Mouse (Mus musculus) myocyte (in vitro differentiated cells): Measurements from ENCODE around the gene Map1b. TPM values are rescaled to one million over a fixed set of nuclear protein-coding genes. Genes with fewer than 3 reads are reported as not detected.

Experiments used
- H3K27me3 ChIP-seq: one replicate; pipeline ENCODE4 v1.6.1; 2011; ENCODE audit not compliant: control insufficient read depth, insufficient read depth, insufficient read length
- H3K36me3 ChIP-seq: one replicate; pipeline ENCODE4 v1.6.1; 2011; ENCODE audit not compliant: control insufficient read depth, insufficient read depth
- H3K4me2 ChIP-seq: one replicate; pipeline ENCODE4 v1.6.1; 2011; ENCODE audit warnings: low read depth, control low read depth
- H3K4me3 ChIP-seq: one replicate; pipeline ENCODE4 v1.5.1; 2011; ENCODE audit warnings: mild to moderate bottlenecking, control low read depth, moderate library complexity
- H3K79me2 ChIP-seq: one replicate; pipeline ENCODE4 v1.6.1; 2011; ENCODE audit not compliant: control insufficient read depth, insufficient read depth
- H3ac ChIP-seq: one replicate; pipeline ENCODE4 v1.6.1; 2011; ENCODE audit not compliant: control insufficient read depth, insufficient read length
- CEBPB ChIP-seq: IDR thresholded peaks from 2 replicates; pipeline ENCODE4 v1.6.1; 2011; ENCODE audit warnings: mild to moderate bottlenecking, moderate library complexity; ENCODE audit not compliant: poor library complexity, insufficient read depth, severe bottlenecking
- E2F4 ChIP-seq: IDR thresholded peaks from one replicate; pipeline ENCODE4 v1.6.1; 2011; ENCODE audit warnings: mild to moderate bottlenecking, control low read depth, moderate library complexity; ENCODE audit not compliant: insufficient read depth
- MAX ChIP-seq: IDR thresholded peaks from one replicate; pipeline ENCODE4 v1.6.1; 2011; ENCODE audit warnings: low read depth, mild to moderate bottlenecking, control low read depth
- MYOD1 ChIP-seq, 3 experiments: IDR thresholded peaks; one replicate each; pipeline ENCODE4 v1.6.1; 2011; ENCODE audit warnings: control low read depth in 2 of 3, low read depth in 2 of 3, mild to moderate bottlenecking in 2 of 3, moderate library complexity in 1 of 3; ENCODE audit not compliant: insufficient read length in 2 of 3, control insufficient read depth in 1 of 3
- MYOG ChIP-seq, 3 experiments: IDR thresholded peaks; one replicate each; pipeline ENCODE4 v1.6.1; 2011; ENCODE audit warnings: control low read depth in 2 of 3, low read depth in 2 of 3, mild to moderate bottlenecking in 2 of 3; ENCODE audit not compliant: insufficient read length in 2 of 3, control insufficient read depth in 1 of 3, insufficient read depth in 1 of 3
- POLR2A ChIP-seq: IDR thresholded peaks from one replicate; pipeline ENCODE4 v1.6.1; 2011; ENCODE audit warnings: low read depth, mild to moderate bottlenecking, control low read depth, moderate library complexity; ENCODE audit not compliant: insufficient read length
- POLR2AphosphoS2 ChIP-seq: IDR thresholded peaks from one replicate; pipeline ENCODE4 v1.6.1; 2011; ENCODE audit warnings: low read depth, control low read depth; ENCODE audit not compliant: insufficient read length
- REST ChIP-seq: IDR thresholded peaks from one replicate; pipeline ENCODE4 v1.6.1; 2011; ENCODE audit warnings: mild to moderate bottlenecking, control low read depth, moderate library complexity; ENCODE audit not compliant: insufficient read depth, insufficient read length
- SRF ChIP-seq: IDR thresholded peaks from one replicate; pipeline ENCODE4 v1.6.1; 2011; ENCODE audit warnings: low read depth; ENCODE audit not compliant: control insufficient read depth, insufficient read length
- TCF12 ChIP-seq: IDR thresholded peaks from one replicate; pipeline ENCODE4 v1.6.1; 2011; ENCODE audit warnings: mild to moderate bottlenecking, control low read depth; ENCODE audit not compliant: poor library complexity, insufficient read depth, severe bottlenecking
- TCF3 ChIP-seq: IDR thresholded peaks from one replicate; pipeline ENCODE4 v1.6.1; 2011; ENCODE audit warnings: low read depth, control low read depth; ENCODE audit not compliant: insufficient read length
- USF1 ChIP-seq: IDR thresholded peaks from one replicate; pipeline ENCODE4 v1.6.1; 2011; ENCODE audit warnings: low read depth, mild to moderate bottlenecking, control low read depth, moderate library complexity
- polyA plus RNA-seq: library from polyadenylated mRNA; unstranded; fragments of >200 nt; fragmentation: generic; extraction: Trizol; gene quantifications from one replicate; pipeline ENCODE4 v1.2.1, GENCODE M21; 2012; ENCODE audit warnings: missing spikeins

Gene Map1b
- polyA plus RNA-seq, 1 experiment, result 40.6 TPM

DNA sequence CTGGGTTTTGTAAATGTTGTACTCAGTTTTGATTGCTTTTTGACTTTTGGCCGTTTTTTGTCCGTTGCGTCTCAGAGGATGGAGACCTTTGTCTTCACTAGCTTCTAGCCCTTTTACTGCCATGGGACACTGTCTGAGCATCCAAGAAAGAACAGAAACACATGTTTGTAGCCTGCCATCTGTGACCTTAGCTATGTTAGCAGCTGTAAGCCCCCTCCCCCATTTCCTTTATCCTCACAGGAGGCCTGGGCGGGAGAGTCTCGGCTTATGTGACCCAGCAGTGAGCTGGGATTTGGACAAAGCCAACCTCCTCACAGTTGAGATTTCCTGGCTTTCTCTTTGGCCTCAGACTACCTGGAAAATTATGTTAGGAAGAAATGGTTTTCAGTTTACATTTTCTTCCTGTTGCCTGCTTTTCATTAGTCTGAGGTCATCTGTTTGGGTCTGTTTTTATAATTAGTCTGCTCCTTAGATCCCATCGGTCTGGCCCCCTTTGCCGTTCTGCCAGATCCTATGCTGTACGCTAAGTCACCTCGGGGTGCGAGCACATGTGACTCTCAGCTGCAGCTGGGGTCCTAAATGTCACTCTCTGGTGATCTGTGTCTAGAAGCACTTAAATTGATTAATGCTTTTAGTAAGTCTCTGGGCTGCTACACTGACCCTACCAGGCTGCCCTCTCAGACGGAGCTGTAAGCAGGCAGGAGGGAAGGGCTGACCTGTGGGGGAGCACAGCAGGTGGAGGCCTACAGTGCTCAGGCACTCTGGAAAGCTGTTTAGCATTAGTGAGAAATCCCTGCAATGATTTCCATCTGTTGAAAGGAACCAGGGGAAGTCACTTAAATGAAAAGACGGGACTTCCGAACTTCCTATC lies 102.6 kb downstream of the Map1b start:
- peaks cover 22% of the 10 kb centered on the region for H3K36me3 ChIP-seq
- H3K27me3 ChIP-seq, result no peaks in the 10 kb centered on the region
- TF ChIP-seq E2F4 (no peak), MYOD1 (IDR thresholded peaks at IDR 0.05; ENCODE audit: control insufficient read depth in 1 of 3, insufficient read length in 2 of 3, low read depth in 2 of 3) (no peak), USF1 (no peak), MYOG (IDR thresholded peaks at IDR 0.05; ENCODE audit: control insufficient read depth in 1 of 3, insufficient read depth in 1 of 3, insufficient read length in 2 of 3, low read depth in 2 of 3) (no peak), CEBPB (no peak), POLR2A (no peak), TCF3 (no peak), MAX (no peak), POLR2AphosphoS2 (no peak), TCF12 (no peak), REST (no peak)
- H3K4me2 ChIP-seq, result no peak overlapping the region
- H3K79me2 ChIP-seq, result no peaks in the 10 kb centered on the region
- no peak overlapping the region for H3K4me3 ChIP-seq
- H3ac ChIP-seq, result no peak overlapping the region

DNA sequence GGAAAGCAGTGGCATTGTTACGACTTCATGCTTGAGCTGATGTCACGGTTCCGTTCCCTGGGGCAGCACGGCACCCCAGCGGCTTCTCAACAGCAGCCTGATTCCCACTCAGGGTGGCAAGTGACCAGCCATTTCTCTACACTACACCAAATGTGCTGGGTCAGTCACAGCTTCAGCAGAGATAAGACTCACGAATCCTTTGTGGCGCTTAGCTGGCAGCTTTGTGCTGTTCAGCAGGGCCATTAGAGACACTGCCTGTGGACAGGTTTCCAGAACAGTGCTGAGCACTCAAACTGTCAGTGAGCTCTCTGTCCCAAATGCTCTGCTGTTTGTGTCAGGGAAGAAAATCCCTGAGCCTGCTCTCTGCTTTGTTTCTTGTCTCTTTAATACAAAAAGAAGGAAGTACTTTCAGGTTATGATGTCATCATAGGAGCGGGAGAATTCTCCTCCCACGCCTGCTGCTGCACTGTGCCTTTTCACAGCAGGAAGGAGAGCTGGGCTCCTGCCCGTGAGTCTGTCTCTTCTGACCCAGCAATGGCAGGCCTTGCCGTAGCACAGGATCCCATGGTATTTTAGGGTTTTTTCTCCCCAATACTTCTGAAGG lies 103.8 kb downstream of the Map1b start:
- Histone ChIP-seq H3K4me2 (no peak overlapping the region), H3K4me3 (no peak overlapping the region), H3K36me3 (peaks cover 22% of the 10 kb centered on the region), H3K79me2 (no peaks in the 10 kb centered on the region), H3ac (no peak overlapping the region), H3K27me3 (no peaks in the 10 kb centered on the region)
- TF ChIP-seq USF1 (no peak), POLR2A (no peak), POLR2AphosphoS2 (no peak), E2F4 (no peak), TCF12 (no peak), REST (no peak), TCF3 (no peak), MYOD1 (IDR thresholded peaks at IDR 0.05; ENCODE audit: control insufficient read depth in 1 of 3, insufficient read length in 2 of 3, low read depth in 2 of 3) (no peak), MAX (no peak), SRF (no peak)

DNA sequence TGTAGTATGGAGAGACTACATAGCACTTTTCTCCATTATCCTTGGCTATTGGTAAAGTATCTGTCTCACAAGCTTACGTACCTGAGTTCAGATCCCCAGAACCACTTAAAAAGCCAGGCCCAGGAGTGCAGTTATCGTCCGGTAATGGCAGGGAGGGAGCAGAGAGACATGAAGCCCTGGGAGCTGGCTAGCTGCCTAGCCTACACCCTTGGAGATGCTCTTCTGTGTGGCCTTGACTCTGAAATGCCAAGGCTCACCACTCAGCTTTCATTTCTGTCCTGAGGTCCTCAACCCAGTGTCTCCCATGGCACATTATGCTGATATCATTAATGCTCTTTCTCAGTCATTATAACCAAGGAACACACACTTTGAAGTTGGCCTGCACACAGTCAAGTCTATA lies 104.6 kb downstream of the Map1b start:
- peaks cover 22% of the 10 kb centered on the region for H3K36me3 ChIP-seq

DNA sequence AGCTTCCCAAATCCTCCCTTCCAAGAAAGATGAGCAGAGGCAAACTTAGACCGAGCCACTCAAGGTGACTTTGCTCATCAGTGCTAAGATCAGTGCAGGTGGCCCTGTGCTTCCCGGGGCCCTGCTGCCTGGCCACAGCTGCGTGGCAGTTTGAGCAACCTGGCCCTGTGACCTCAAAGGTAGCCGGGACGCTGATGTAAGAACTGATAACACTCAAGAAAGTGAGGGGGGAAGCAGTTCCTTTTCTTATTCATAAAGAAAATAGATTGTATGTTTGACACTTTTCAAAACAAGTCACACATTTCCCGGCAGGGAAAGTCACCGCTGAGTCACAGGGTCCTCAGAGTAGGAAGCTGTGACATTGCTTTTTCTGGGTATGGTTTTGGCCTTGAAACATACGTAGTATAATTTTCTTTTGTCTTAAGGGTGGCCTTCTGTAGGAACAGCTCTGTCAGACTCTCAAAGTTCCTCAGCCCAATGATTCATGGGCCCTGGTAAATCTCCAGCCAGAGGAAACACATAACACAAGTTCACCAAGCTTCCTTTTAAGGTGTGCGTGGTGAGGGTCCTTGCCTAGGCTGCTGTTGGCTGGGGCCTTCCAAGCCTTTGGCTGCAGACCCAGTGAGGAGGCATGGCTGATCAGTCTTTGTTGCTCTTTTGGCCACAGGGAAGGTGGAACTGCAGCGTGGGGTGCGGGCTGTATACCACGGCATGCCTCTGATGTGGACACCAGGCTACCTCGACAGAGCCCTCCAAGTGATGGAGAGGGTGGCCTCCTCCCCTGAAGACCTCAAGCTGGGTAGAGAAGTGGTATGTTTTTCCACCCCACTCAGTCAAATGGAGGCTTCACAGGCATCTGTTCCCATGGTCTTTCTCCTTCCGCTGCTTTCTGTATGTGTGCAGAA lies 105.5 kb downstream of the Map1b start:
- TF ChIP-seq MYOD1 (IDR thresholded peaks at IDR 0.05; ENCODE audit: control insufficient read depth in 1 of 3, insufficient read length in 2 of 3, low read depth in 2 of 3), result no peak
- no peak for TF ChIP-seq SRF
- TF ChIP-seq MAX, result no peak
- Histone ChIP-seq H3ac (no peak overlapping the region), H3K27me3 (no peaks in the 10 kb centered on the region), H3K79me2 (no peaks in the 10 kb centered on the region), H3K36me3 (peaks cover 17% of the 10 kb centered on the region), H3K4me2 (no peak overlapping the region), H3K4me3 (no peak overlapping the region)

More for the DNA sequence above, 104.6 kb downstream of the Map1b start:
- Histone ChIP-seq H3K4me2 (no peak overlapping the region), H3K27me3 (no peaks in the 10 kb centered on the region), H3K4me3 (no peak overlapping the region), H3ac (no peak overlapping the region), H3K79me2 (no peaks in the 10 kb centered on the region)
- TF ChIP-seq MYOG (IDR thresholded peaks at IDR 0.05; ENCODE audit: control insufficient read depth in 1 of 3, insufficient read depth in 1 of 3, insufficient read length in 2 of 3, low read depth in 2 of 3) (no peak), MAX (no peak), SRF (no peak), POLR2A (no peak), POLR2AphosphoS2 (no peak), E2F4 (no peak), TCF12 (no peak), MYOD1 (IDR thresholded peaks at IDR 0.05; ENCODE audit: control insufficient read depth in 1 of 3, insufficient read length in 2 of 3, low read depth in 2 of 3) (no peak), CEBPB (no peak), USF1 (no peak), REST (no peak), TCF3 (no peak)
